Mouse (Mus musculus) thymus, postnatal 0 days (tissue): Measurements from ENCODE around the gene Tnrc6c. TPM values are rescaled to one million over a fixed set of nuclear protein-coding genes. Genes with fewer than 3 reads are reported as not detected.
A peak's percentile ranks its signal among the peaks of the same experiment; 100 is the strongest.

Experiments
- DNase-seq: peaks from one replicate; pipeline ENCODE4 v3.0.0-alpha.2; 2015; ENCODE audit warnings: low spot score
- polyA plus RNA-seq: library from polyadenylated mRNA; unstranded; fragments of >200 nt; fragmentation: Nextera tagmentation; extraction: Ambion mirVana; gene quantifications from 2 replicates; pipeline ENCODE4 v1.2.1, GENCODE M21; 2015

Gene Tnrc6c
- polyA plus RNA-seq, 1 experiment from 2014 or later = 18.7 TPM

GRCm38 (mm10) chr11:117766275-117766674, 112.2 kb downstream of the Tnrc6c start:
- DNase-seq = no peak

GRCm38 (mm10) chr11:117768725-117769682, 114.9 kb downstream of the Tnrc6c start:
- DNase-seq = no peak

GRCm38 (mm10) chr11:117769683-117770047, 115.6 kb downstream of the Tnrc6c start:
- DNase-seq = no peak

- DNase-seq = no peak
Observed at GRCm38 (mm10) chr11:117770407-117770806, 116.3 kb downstream of the Tnrc6c start.

- no peak for DNase-seq
Observed at GRCm38 (mm10) chr11:117772352-117772751, 118.3 kb downstream of the Tnrc6c start.

- no peak for DNase-seq
Observed at GRCm38 (mm10) chr11:117774925-117775324, 120.8 kb downstream of the Tnrc6c start.

- no peak for DNase-seq
Observed at GRCm38 (mm10) chr11:117775540-117775939, 121.5 kb downstream of the Tnrc6c start.

GRCm38 (mm10) chr11:117776085-117776792, 122.2 kb downstream of the Tnrc6c start:
- DNase-seq = no peak

- DNase-seq = peak; percentile 66
Observed at GRCm38 (mm10) chr11:117777111-117777510, 123.0 kb downstream of the Tnrc6c start.

GRCm38 (mm10) chr11:117778031-117778430, 123.9 kb downstream of the Tnrc6c start:
- DNase-seq = no peak

GRCm38 (mm10) chr11:117778851-117779433, 124.9 kb downstream of the Tnrc6c start:
- no peak for DNase-seq

GRCm38 (mm10) chr11:117779434-117780198, 125.5 kb downstream of the Tnrc6c start:
- DNase-seq = peak; percentile 57

GRCm38 (mm10) chr11:117780199-117780515, 126.1 kb downstream of the Tnrc6c start:
- no peak for DNase-seq

GRCm38 (mm10) chr11:117780582-117781111, 126.6 kb downstream of the Tnrc6c start:
- DNase-seq = peak; percentile 96

- DNase-seq = peak; percentile 93
Observed at GRCm38 (mm10) chr11:117781199-117781821, 127.2 kb downstream of the Tnrc6c start.

GRCm38 (mm10) chr11:117781993-117782704, 128.1 kb downstream of the Tnrc6c start, which contains the start of the genes Tmc8 and Tmc6:
Gene Tmc8 (plus strand): TSS chr11:117782076.
Gene Tmc6 (minus strand): TSS chr11:117782198.
- peak; percentile 93 for DNase-seq

- no peak for DNase-seq
Observed at GRCm38 (mm10) chr11:117782705-117783034, 128.6 kb downstream of the Tnrc6c start.

- peak; percentile 94 for DNase-seq
Observed at GRCm38 (mm10) chr11:117783089-117783488, 129.0 kb downstream of the Tnrc6c start.

- DNase-seq = no peak
Observed at GRCm38 (mm10) chr11:117783683-117784309, 129.7 kb downstream of the Tnrc6c start.
